ENCODE assay signal across 10 mouse cellular contexts in the genomic region with DNA sequence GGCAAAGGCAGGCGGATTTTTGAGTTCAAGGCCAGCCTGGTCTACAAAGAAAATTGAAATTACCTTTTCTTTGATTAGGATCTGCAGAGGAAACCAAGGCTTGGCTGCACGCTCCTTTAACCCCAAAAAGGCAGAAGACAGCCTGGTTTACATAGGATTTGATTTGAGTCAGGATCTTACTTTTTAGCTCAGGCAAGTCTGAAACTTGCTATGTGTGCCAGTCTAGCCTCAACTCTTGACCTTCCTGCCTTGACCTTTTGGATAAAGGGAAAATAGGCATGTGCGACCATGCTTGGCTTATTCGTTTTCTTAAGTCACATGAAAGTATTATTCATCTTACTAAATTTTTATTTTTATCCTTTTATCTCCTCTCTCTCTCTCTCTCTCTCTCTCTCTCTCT. TPM values are rescaled to one million over a fixed set of nuclear protein-coding genes. Genes with fewer than 3 reads are reported as not detected.
DNase-seq lines count a peak whose midpoint lies in the region; ATAC-seq and TF ChIP-seq lines count a peak whose summit lies in the region.
"Had no signal": no experiment of that assay in that cellular context is flagged by ENCODE, and none has a peak within 500 bp of the region (broad histone marks: within the 10 kb centered on the region; RNA-seq: fewer than 3 reads in every experiment).

No protein-coding gene starts in this region.

- DNase-seq in cerebellum, adult 11-12 months, result peak; percentile 22
- no peak for DNase-seq in cerebellum, adult 18-20 months
- no peak for DNase-seq in layer of hippocampus, adult 2 months (ENCODE audit: low spot score in 2 of 2)
- no peak for DNase-seq in layer of hippocampus, adult 11-12 months (ENCODE audit: low spot score)
- DNase-seq in hindbrain, postnatal 0 days (ENCODE audit: low spot score), result no peak
- no peak for DNase-seq in midbrain, postnatal 0 days (ENCODE audit: low spot score)
- DNase-seq in urinary bladder, adult 2 months (ENCODE audit: low spot score), result no peak
- DNase-seq in ovary, postnatal 14 days (ENCODE audit: low spot score), result no peak

- TF ChIP-seq CTCF in layer of hippocampus, adult 2 months (conservative IDR thresholded peaks at IDR 0.05), result no peak
- TF ChIP-seq CTCF in hindbrain, postnatal 0 days (IDR thresholded peaks at IDR 0.05; ENCODE audit: low read depth), result no peak
- no peak for TF ChIP-seq CTCF in midbrain, postnatal 0 days (IDR thresholded peaks at IDR 0.05)

- ATAC-seq in hindbrain, postnatal 0 days, result no peak
- no peak for ATAC-seq in midbrain, postnatal 0 days (ENCODE audit: low FRiP score)

- peak overlapping the region; percentile 94 for H3K27ac ChIP-seq in layer of hippocampus, adult 2 months
- peak overlapping the region; percentile 91; the same call in 1 of the 2 replicates for H3K27ac ChIP-seq in hindbrain, postnatal 0 days
- H3K27ac ChIP-seq in midbrain, postnatal 0 days (ENCODE audit: low read depth, low read length), result peak overlapping the region; percentile 43; the same call in 1 of the 2 replicates

- no peak overlapping the region for H3K9ac ChIP-seq in hindbrain, postnatal 0 days (replicated peaks; ENCODE audit: low read length)
- no peak overlapping the region for H3K9ac ChIP-seq in midbrain, postnatal 0 days (replicated peaks; ENCODE audit: low read length, poor library complexity, severe bottlenecking)
- H3K9ac ChIP-seq: lung, embryonic 15.5 days had no signal

- 0 out of 2 replicates have a peak, but pooled peaks cover 4% of the 10 kb centered on the region for H3K4me1 ChIP-seq in hindbrain, postnatal 0 days (ENCODE audit: insufficient read depth, low read length)
- peaks cover 4% of the 10 kb centered on the region for H3K4me1 ChIP-seq in midbrain, postnatal 0 days (ENCODE audit: insufficient read depth, low read length)

- H3K9me3 ChIP-seq in hindbrain, postnatal 0 days (ENCODE audit: low read length), result no peaks in the 10 kb centered on the region
- no peaks in the 10 kb centered on the region for H3K9me3 ChIP-seq in midbrain, postnatal 0 days (ENCODE audit: low read length)
- H3K9me3 ChIP-seq: lung, embryonic 15.5 days had no signal

- H3K36me3 ChIP-seq in hindbrain, postnatal 0 days (ENCODE audit: insufficient read depth, low read length), result no peaks in the 10 kb centered on the region
- no peaks in the 10 kb centered on the region for H3K36me3 ChIP-seq in midbrain, postnatal 0 days (ENCODE audit: insufficient read depth, low read length)

- H3K4me2 ChIP-seq in hindbrain, postnatal 0 days (ENCODE audit: low read depth, low read length), result no peak overlapping the region
- H3K4me2 ChIP-seq in midbrain, postnatal 0 days (ENCODE audit: low read depth, low read length, poor library complexity, severe bottlenecking), result no peak overlapping the region
- H3K4me2 ChIP-seq: lung, embryonic 15.5 days had no signal

- no peaks in the 10 kb centered on the region for H3K27me3 ChIP-seq in hindbrain, postnatal 0 days (ENCODE audit: insufficient read depth, low read length)
- no peaks in the 10 kb centered on the region for H3K27me3 ChIP-seq in midbrain, postnatal 0 days (ENCODE audit: insufficient read depth, low read length)
- H3K27me3 ChIP-seq: lung, embryonic 15.5 days had no signal

- no peak overlapping the region for H3K4me3 ChIP-seq in layer of hippocampus, adult 2 months
- H3K4me3 ChIP-seq in hindbrain, postnatal 0 days (ENCODE audit: low read length), result no peak overlapping the region
- no peak overlapping the region for H3K4me3 ChIP-seq in midbrain, postnatal 0 days (ENCODE audit: low read depth, low read length)

- WGBS in hindbrain, postnatal 0 days, result 87% methylated on average over 4 of the region's 4 CpGs
- WGBS in midbrain, postnatal 0 days, result 85% methylated on average over 4 of the region's 4 CpGs

RNA-seq across cellular contexts. Expression of a gene that starts 0.8 kb away (rescaled TPM):
- 10 to 100 TPM; 50.4 to 58.9 TPM for total RNA-seq in layer of hippocampus, adult 2 months (2021)
- total RNA-seq in hindbrain, postnatal 0 days (2014; rRNA removed), result 21.0 and 23.8 TPM in 2 replicates
- 10.9 and 14.4 TPM in 2 replicates for polyA plus RNA-seq in hindbrain, postnatal 0 days (2015; fragmentation: Nextera tagmentation; extraction: Ambion mirVana)
- total RNA-seq in midbrain, postnatal 0 days (2014; rRNA removed), result 17.4 and 21.1 TPM in 2 replicates
- polyA plus RNA-seq in midbrain, postnatal 0 days (2015; fragmentation: Nextera tagmentation; extraction: Ambion mirVana), result 6.1 and 13.5 TPM in 2 replicates
- 8.5 and 10.7 TPM in 2 replicates for polyA plus RNA-seq in urinary bladder, adult 2 months (2012; rRNA removed)

RNA-seq across cellular contexts. Expression of a gene that starts 8.7 kb away (rescaled TPM):
- total RNA-seq in layer of hippocampus, adult 2 months (2021), result 10 to 100 TPM; 67.8 to 73.2 TPM
- total RNA-seq in hindbrain, postnatal 0 days (2014; rRNA removed), result 35.7 and 40.0 TPM in 2 replicates
- polyA plus RNA-seq in hindbrain, postnatal 0 days (2015; fragmentation: Nextera tagmentation; extraction: Ambion mirVana), result 15.8 and 16.7 TPM in 2 replicates
- total RNA-seq in midbrain, postnatal 0 days (2014; rRNA removed), result 37.5 and 55.3 TPM in 2 replicates
- 15.1 and 18.1 TPM in 2 replicates for polyA plus RNA-seq in midbrain, postnatal 0 days (2015; fragmentation: Nextera tagmentation; extraction: Ambion mirVana)
- polyA plus RNA-seq in urinary bladder, adult 2 months (2012; rRNA removed), result 14.0 and 15.4 TPM in 2 replicates

RNA-seq across cellular contexts. Expression of a gene that starts 27.9 kb away (rescaled TPM):
- not detected for total RNA-seq in layer of hippocampus, adult 2 months (2021)
- total RNA-seq in hindbrain, postnatal 0 days (2014; rRNA removed), result 2.3 and 5.6 TPM in 2 replicates
- not detected in 2 replicates for polyA plus RNA-seq in hindbrain, postnatal 0 days (2015; fragmentation: Nextera tagmentation; extraction: Ambion mirVana)
- total RNA-seq in midbrain, postnatal 0 days (2014; rRNA removed), result 7.0 TPM in 1 of 2 replicates, not detected in the other
- polyA plus RNA-seq in midbrain, postnatal 0 days (2015; fragmentation: Nextera tagmentation; extraction: Ambion mirVana), result not detected in 2 replicates
- not detected in 2 replicates for polyA plus RNA-seq in urinary bladder, adult 2 months (2012; rRNA removed)
- polyA plus RNA-seq: heart, embryonic 14.5 days; lung, embryonic 15.5 days had no signal

Comparison
In these comparisons a context has a peak if more than half of its experiments do, and no peak if none do; other contexts are left out.
1. H3K27ac ChIP-seq: peak in every context shown above with its lines; median percentile 94 in layer of hippocampus, adult 2 months; 91 in hindbrain, postnatal 0 days; 43 in midbrain, postnatal 0 days.